Mouse (Mus musculus) left cerebral cortex, adult 9 months (tissue): Measurements from ENCODE around the gene Foxn3.

Source experiments
- DNase-seq, 2 experiments: peaks; one replicate each; pipeline ENCODE4 v3.0.0; 2022; ENCODE audit warnings: low spot score in 2 of 2

Gene Foxn3

GRCm38 (mm10) chr12:99298851-99299600, 264.4 kb downstream of the Foxn3 start:
- DNase-seq, result no peak

DNA sequence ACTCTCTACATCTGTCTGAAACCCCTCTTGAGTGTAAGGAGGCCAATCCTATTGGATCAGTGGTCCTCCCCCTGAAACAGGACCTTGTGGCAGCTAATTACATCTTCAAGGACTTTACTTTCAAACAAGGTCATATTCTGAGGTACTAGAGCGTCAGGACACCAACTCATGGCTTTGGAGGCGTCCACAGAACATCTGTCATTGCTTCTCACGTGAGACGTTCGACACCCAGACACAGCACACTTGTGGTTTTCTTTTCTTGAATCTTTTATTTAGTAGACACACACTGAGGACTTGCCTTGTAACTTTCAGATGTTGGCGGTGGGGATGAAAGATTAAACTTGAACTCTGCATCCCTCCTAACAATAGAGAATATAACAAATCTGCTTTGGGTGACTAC, 265.1 kb downstream of the Foxn3 start:
- no peak for DNase-seq

DNA sequence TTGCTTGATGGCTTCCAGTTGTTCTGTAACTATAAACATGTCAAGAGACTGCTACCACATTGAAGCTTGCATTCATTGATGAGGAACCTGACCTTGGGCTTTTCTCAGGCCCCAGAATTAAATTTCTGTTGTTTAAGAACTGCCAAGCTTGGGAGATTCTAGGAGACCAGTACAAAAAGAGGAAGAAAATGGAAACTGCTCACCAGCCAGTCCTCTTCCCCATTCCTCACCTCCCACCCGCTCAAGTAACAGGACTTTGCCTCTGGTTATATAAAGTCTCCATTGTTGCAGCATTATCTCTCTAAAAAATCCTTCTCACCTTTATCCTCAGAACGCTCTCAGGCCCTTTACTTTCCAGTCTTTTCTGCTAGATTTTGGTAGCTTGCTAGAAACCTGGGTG, 265.6 kb downstream of the Foxn3 start:
- DNase-seq, result no peak

DNA sequence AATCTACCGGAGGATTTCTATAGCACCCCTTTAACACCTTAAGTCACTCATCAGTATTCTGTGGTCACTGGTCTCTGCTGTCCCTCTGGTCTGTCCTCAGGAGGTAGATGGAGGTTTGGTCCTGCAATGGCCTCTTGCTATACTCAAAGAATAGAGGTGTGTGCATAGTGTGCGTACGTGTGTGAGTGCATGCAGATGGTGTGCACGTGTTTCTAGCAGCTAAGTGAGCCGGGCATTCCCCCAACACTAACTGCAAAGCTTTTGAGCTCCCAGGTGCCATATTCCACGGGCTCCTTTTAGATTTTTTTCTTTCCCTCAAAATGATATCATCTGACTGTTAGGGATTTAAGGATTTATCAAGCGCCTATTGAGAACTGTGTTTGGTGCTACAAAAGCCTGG, 269.9 kb downstream of the Foxn3 start:
- DNase-seq, result no peak

- DNase-seq, result no peak
Observed at GRCm38 (mm10) chr12:99292152-99292551, 271.2 kb downstream of the Foxn3 start.

- DNase-seq, result no peak
Observed at GRCm38 (mm10) chr12:99287081-99287480, 276.3 kb downstream of the Foxn3 start.

- DNase-seq, result no peak
Observed at GRCm38 (mm10) chr12:99286662-99287061, 276.7 kb downstream of the Foxn3 start.

DNA sequence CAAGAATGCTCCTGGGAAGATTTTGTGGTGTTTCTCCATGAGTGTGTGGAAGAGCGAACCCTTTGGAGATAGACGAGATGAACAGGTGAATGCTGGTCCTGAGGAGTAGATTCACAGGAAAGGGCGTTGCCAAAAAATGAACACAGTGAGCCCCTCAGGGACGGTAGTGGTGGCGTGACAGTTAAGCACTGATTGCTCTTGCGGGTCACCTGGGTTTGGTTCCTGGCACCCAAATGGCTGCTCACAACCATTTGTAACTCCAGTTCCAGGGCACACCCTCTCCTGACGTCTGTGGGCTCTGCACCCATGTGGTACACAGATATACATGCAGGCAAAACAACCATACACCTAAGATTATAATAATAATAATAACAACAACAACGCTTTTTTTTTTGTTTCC, 277.7 kb downstream of the Foxn3 start:
- no peak for DNase-seq

DNA sequence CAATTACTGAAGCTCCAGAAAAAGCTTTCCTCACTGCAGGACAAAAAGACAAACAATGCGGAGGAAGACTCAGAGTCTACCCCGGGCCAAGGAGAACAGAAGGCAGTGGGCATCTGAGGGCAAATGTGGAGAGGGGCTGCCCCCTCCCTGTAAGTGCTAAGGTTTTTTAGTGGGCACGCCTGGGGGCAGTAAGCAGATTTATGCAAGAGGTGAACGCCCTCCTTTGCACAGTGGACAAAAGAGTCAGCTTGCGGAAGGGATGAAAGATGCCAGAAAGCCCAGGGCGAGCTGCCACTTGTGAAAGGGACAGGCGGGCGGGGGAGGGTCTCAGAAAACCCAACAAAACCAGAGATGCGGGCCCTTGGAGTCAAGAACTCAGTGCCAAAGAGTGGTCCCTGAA, 278.2 kb downstream of the Foxn3 start:
- no peak for DNase-seq

- no peak for DNase-seq
Observed at GRCm38 (mm10) chr12:99284419-99285069, 278.8 kb downstream of the Foxn3 start.

DNA sequence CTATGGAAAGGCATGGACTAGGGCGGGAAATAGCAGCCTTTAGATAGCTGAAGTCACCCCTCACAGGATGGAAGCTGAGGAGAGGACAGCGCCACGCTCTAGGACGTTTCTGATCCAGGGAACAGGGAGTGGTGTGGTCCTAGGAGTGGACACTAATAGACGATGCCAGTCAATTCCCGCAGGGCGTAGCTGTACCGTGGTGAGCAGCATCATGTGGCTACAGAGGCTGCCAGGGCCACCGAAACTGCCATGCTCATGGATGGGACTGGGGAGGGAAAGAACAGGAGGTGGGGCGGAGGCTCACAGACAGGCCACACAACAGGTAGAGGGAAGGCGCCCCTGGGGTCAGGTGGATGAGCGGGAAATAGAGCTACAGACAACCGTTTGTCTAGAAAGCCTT, 282.6 kb downstream of the Foxn3 start:
- DNase-seq, result no peak

DNA sequence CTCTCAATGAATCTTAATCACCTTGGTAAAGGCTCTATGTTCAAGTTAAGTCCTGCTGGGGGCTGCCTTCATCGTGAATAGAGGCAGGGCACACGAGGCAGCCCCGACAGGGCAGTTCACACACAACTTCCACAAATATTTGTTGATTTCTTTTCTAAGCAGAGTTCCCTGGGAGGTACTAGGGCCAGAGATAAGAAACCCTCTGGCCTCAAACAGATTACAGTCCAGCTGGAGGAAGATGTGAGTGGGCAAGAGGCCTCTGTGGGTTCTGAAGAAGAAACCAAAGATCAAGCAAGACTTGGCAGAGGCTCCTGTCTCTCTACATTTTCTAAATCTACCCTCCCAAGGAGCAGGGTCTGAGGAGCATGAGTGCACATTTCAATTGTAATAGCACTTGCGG, 283.1 kb downstream of the Foxn3 start:
- no peak for DNase-seq

GRCm38 (mm10) chr12:99279426-99279825, 284.0 kb downstream of the Foxn3 start:
- no peak for DNase-seq

DNA sequence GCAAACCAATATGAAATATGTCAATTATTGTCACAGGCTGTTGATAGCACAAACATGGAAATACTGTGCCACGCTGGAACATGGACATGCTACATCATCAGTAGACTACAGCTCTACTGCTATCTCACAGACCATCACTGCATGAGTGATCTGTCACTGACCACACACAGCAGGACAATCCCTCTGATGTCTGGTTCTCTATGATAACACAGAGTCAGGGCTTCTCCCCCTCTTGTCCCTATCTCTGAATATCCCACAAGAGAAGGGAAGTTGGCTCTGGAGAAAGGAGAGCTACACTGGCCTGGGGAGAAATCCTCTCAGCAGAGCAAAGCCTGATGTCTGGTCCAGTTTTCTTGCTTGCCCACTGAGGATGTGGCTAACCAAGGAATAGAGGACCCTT, 288.8 kb downstream of the Foxn3 start:
- no peak for DNase-seq

- DNase-seq, result no peak
Observed at GRCm38 (mm10) chr12:99269396-99269795, 294.0 kb downstream of the Foxn3 start.

GRCm38 (mm10) chr12:99268954-99269353, 294.4 kb downstream of the Foxn3 start:
- no peak for DNase-seq

- DNase-seq, result no peak
Observed at GRCm38 (mm10) chr12:99267732-99268131, 295.6 kb downstream of the Foxn3 start.

DNA sequence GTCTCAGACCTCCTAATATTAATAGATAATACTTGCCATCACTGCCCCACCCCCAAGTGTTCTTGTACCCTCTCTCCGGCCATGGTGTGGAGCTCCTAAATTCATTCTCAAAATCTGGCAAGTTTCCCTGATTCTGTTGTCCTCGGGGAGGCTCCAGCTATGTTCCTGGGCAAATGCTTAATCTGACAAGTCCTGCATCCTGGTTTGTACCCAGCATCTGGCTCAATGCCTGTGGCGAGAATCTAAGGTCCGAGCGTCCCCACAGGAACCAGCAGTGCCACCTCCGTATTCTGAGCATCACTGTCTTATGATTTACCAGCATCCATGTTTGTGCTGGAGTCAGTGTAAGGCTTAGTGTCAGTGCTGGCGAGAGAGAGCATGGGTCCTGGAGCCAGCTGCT, 296.9 kb downstream of the Foxn3 start:
- DNase-seq, result no peak

- DNase-seq, result no peak
Observed at GRCm38 (mm10) chr12:99265777-99266176, 297.6 kb downstream of the Foxn3 start.

GRCm38 (mm10) chr12:99264386-99264785, 299.0 kb downstream of the Foxn3 start:
- DNase-seq, result no peak

GRCm38 (mm10) chr12:99263592-99264335, 299.6 kb downstream of the Foxn3 start:
- DNase-seq, result no peak

DNA sequence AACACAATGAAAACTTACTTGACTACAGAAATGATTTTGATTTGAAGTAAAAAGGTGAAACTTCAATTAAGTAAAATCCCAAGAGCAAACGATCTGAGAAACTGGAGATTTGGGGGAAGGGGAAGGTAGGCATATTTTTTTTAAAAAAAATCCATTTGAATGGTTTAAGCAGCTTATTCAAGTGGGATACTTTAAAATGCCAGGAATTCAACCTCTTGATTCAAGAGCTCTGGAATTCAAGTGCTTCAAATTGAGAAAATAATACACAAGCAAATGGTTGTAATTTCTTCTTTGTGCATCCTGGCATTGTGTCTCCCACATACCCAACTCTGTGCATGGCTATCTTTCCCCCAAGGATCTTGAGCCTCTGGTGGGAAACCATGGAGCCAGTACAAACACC, 300.5 kb downstream of the Foxn3 start:
- no peak for DNase-seq

GRCm38 (mm10) chr12:99262066-99262599, 301.2 kb downstream of the Foxn3 start:
- no peak for DNase-seq
